Mouse (Mus musculus): ENCODE measurements at regions not wholly inside any gene's neighbourhood (a gene's known extent, or its start where the extent isn't known, plus 50 kb on each side); places are given as distances from the start of the nearest gene placed in this dataset.
A peak's percentile ranks its signal among the peaks of the same experiment; 100 is the strongest.

DNA sequence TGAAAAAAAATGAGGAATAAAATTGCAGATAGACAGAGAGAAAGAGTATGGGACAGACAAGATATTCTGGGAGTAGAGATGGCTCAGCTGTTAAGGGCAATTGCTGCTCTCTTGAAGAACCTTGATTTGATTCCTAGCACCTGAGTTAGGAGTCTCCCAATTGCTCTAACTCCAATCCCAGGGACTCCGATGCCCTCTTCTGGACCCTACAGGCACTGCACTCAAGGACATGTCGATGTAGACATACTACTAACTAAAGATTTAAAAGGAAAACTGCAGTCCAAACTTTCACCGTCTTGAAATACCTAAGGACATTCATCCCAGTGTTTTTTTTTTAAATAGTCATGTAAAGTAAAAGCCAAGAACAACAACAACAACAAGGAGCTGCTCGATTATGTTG lies 189.0 kb downstream of the Cyp26b1 start:
- no peaks in the 10 kb centered on the region for H3K4me1 ChIP-seq (ENCODE audit: control insufficient read depth, insufficient read depth, low read length)
- no peak overlapping the region for H3K27ac ChIP-seq (ENCODE audit: insufficient read depth, low read length)
- TF ChIP-seq POLR2A (IDR thresholded peaks at IDR 0.05; ENCODE audit: extremely low read depth, insufficient read depth, low read length) (no peak), CTCF (IDR thresholded peaks at IDR 0.05; ENCODE audit: extremely low read depth, insufficient read depth, low read length) (0 out of 2 replicates have a peak, but pooled peaks have one; percentile 7)
- no peak overlapping the region for H3K4me3 ChIP-seq (ENCODE audit: insufficient read depth, low read length)

DNA sequence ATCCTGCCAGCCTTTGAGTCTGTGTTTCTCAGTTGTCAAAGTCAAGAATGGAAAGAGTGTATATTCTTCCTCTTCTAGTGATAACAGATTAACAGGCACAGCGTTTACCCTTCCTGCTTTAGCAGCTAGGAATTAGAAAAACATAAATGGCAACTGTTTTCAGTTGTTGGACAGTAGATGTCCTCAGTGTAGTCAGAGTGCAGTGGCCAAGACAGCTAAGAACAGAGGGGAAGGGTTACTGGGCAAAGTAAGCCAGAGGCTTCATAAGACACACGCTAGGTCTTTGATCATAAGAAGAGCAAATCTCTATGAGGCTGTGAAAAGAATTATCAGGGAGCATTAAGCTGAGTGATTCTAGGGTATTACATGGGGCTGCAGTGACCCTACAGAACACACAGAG lies 191.3 kb downstream of the Cyp26b1 start:
- Histone ChIP-seq H3K4me1 (ENCODE audit: control insufficient read depth, insufficient read depth, low read length) (no peaks in the 10 kb centered on the region), H3K27ac (ENCODE audit: insufficient read depth, low read length) (no peak overlapping the region), H3K4me3 (ENCODE audit: insufficient read depth, low read length) (no peak overlapping the region)
- no peak for TF ChIP-seq POLR2A (IDR thresholded peaks at IDR 0.05; ENCODE audit: extremely low read depth, insufficient read depth, low read length)
- TF ChIP-seq CTCF (IDR thresholded peaks at IDR 0.05; ENCODE audit: extremely low read depth, insufficient read depth, low read length): no peak

DNA sequence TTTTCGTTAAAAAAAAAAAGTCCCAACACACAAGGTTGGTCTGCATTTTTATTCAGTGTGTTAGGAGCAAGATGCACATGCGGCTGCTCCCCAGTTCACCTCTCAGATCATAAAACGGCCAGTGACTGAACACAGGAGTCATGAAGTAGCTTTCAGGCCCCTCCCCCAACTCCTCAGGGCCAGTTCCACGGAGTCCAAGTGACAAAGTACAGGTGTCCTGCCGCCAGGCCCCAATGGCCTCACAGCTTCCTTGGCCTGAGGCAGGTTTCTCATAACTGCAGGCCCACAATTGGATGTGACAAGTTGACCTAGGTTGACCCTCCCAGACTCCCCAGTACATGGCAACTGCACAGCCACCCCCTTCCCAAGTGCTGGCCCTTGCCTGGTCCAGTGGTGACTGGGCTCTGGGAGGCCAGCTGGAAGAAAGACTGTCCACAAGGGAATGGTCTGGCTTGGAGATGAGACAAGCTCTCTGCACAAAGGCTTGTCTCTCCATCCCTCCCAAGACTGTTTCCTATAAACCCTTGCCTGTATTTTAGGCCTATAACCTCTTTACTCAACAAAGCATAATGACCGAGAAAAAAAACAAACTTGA lies 199.1 kb downstream of the Cyp26b1 start:
- H3K4me3 ChIP-seq (ENCODE audit: insufficient read depth, low read length): no peak overlapping the region
- TF ChIP-seq POLR2A (IDR thresholded peaks at IDR 0.05; ENCODE audit: extremely low read depth, insufficient read depth, low read length): no peak
- no peak overlapping the region for H3K27ac ChIP-seq (ENCODE audit: insufficient read depth, low read length)
- H3K4me1 ChIP-seq (ENCODE audit: control insufficient read depth, insufficient read depth, low read length): no peaks in the 10 kb centered on the region

DNA sequence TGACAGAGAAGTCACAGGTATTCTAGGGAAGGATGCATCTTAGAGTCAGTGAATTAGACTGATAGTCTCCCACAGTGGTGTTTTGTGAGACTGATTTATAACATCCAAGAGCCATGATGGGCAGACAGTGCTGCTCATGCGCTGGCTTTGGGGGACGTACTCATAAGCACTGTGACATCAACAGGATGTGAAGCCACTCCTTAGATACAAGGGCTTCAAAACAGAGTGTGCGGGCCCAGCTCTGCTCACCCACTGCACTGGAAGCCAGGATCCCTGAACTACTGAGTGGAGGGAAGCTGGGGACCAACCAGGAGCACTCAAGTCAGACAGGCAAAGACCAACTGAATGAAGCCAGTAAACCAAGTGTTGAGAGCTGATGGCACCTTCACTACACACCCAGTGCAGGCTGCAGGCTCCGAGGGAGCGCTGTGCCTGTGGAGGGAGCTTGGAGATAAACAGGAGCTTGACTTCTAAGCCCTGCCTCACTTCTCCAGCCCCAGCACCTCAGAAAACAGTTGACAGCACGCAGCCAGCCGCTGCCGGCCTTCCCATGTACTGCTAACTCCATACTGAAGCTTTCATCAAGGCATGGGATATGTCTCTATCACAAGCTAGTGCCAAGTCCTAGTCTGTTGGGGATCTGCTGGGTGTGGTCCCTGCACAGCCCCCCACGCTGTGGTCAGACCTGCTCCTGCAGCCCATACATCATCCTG lies 200.0 kb downstream of the Cyp26b1 start:
- Histone ChIP-seq H3K4me1 (ENCODE audit: control insufficient read depth, insufficient read depth, low read length) (no peaks in the 10 kb centered on the region), H3K4me3 (ENCODE audit: insufficient read depth, low read length) (no peak overlapping the region), H3K27ac (ENCODE audit: insufficient read depth, low read length) (no peak overlapping the region)
- TF ChIP-seq CTCF (IDR thresholded peaks at IDR 0.05; ENCODE audit: extremely low read depth, insufficient read depth, low read length) (no peak), POLR2A (IDR thresholded peaks at IDR 0.05; ENCODE audit: extremely low read depth, insufficient read depth, low read length) (no peak)

DNA sequence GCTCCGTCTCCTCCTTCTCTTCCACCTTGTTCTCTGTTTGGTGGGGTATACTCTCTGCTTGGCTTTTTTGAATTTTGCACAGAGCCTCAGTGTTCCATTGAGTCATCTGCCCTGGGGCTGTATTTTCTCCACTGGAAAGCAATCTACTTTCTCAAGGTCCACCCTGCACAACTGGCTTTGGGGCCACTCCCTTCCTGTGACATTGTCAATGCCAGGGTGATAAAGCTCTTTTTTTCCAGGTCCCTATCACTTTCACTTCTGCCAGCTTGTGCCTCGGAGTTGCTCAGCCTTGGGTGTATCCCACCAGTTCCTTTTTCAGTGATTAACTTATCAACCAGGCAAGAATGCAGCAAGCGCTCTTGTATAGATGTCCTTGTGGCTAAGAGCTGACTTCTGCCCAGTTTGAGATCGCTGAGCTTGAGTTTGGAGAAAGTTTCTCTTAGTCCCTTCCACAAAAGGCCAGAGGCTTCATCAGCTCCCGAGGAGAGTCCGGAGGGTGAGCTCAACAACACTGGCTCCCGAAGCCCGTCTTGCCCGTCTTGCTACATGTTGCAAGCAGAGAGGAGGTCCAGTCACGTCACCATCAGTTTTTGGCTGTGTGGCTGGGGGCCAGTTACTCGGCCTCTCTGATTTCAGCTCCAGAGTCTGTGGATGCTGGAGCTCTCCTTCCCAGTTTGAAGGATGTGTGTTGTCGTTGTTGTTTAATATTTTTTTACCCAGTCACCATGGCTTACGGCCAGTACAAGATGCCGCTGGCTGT lies 200.8 kb downstream of the Cyp26b1 start:
- TF ChIP-seq POLR2A (IDR thresholded peaks at IDR 0.05; ENCODE audit: extremely low read depth, insufficient read depth, low read length) (no peak), CTCF (IDR thresholded peaks at IDR 0.05; ENCODE audit: extremely low read depth, insufficient read depth, low read length) (no peak)
- Histone ChIP-seq H3K27ac (ENCODE audit: insufficient read depth, low read length) (no peak overlapping the region), H3K4me1 (ENCODE audit: control insufficient read depth, insufficient read depth, low read length) (no peaks in the 10 kb centered on the region), H3K4me3 (ENCODE audit: insufficient read depth, low read length) (no peak overlapping the region)

DNA sequence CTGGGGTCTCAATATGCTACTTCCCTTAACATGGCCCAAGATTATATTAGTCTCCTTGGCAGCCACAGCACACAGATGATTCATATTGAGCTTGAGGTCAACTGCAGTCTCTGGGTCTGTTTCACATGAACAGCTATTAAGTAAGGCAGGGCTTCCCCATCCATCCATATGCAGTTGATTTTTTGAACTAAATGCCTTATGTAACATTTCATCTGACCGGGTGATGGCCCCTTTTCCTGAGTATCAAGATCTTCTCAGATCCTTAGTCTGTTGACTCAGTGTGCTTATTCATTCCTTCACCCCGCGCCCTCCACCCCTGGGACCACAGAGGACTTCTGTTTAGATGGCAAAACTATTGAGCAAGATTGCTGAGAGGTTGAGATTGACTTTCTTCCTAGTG lies 202.7 kb downstream of the Cyp26b1 start:
- TF ChIP-seq CTCF (IDR thresholded peaks at IDR 0.05; ENCODE audit: extremely low read depth, insufficient read depth, low read length) (no peak), POLR2A (IDR thresholded peaks at IDR 0.05; ENCODE audit: extremely low read depth, insufficient read depth, low read length) (no peak)
- Histone ChIP-seq H3K4me3 (ENCODE audit: insufficient read depth, low read length) (no peak overlapping the region), H3K4me1 (ENCODE audit: control insufficient read depth, insufficient read depth, low read length) (no peaks in the 10 kb centered on the region), H3K27ac (ENCODE audit: insufficient read depth, low read length) (no peak overlapping the region)

DNA sequence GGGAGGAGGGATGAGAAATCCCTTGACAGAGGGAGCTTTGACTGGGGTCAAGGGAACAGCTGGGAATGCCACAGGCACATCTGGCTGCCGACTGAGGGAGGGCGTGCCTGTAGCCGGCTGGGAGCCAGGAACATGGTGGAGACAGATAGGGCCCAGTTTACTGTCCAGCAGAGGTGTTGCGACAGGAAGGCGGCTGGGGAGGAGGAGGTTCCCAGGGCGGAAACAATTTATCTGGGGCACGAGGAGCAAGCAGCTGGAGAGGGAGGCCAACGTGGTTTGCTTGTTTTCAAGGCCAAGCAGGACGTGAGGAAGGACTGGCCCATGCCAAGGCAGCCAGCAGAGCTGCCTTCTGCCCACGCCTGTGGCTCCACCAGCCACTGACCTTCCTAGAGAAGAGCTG lies 208.0 kb downstream of the Cyp26b1 start:
- no peaks in the 10 kb centered on the region for H3K4me1 ChIP-seq (ENCODE audit: control insufficient read depth, insufficient read depth, low read length)
- TF ChIP-seq POLR2A (IDR thresholded peaks at IDR 0.05; ENCODE audit: extremely low read depth, insufficient read depth, low read length): no peak
- TF ChIP-seq CTCF (IDR thresholded peaks at IDR 0.05; ENCODE audit: extremely low read depth, insufficient read depth, low read length): no peak
- H3K4me3 ChIP-seq (ENCODE audit: insufficient read depth, low read length): no peak overlapping the region
- H3K27ac ChIP-seq (ENCODE audit: insufficient read depth, low read length): no peak overlapping the region

DNA sequence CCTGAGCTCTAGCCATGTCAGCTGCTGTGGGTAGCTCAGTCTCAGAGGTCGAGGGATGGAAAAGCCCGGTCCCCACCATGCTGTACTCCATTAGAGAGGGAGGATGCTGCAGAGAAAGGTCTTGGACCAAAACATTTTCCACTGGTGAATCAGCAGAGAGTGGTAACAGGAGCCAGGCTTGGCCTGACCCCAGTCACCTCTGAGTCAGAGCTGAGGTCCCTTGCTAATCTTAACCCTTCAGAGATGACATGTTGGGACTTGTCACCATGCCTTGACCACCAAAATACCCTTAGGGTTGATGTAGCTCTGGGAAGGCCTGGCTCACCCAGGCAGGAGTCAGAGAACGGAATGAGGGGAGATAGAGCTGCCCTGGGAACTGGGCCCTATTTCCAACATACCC lies 210.0 kb downstream of the Cyp26b1 start:
- H3K27ac ChIP-seq (ENCODE audit: insufficient read depth, low read length): no peak overlapping the region
- no peak overlapping the region for H3K4me3 ChIP-seq (ENCODE audit: insufficient read depth, low read length)
- no peaks in the 10 kb centered on the region for H3K4me1 ChIP-seq (ENCODE audit: control insufficient read depth, insufficient read depth, low read length)
- no peak for TF ChIP-seq POLR2A (IDR thresholded peaks at IDR 0.05; ENCODE audit: extremely low read depth, insufficient read depth, low read length)
- TF ChIP-seq CTCF (IDR thresholded peaks at IDR 0.05; ENCODE audit: extremely low read depth, insufficient read depth, low read length): no peak

DNA sequence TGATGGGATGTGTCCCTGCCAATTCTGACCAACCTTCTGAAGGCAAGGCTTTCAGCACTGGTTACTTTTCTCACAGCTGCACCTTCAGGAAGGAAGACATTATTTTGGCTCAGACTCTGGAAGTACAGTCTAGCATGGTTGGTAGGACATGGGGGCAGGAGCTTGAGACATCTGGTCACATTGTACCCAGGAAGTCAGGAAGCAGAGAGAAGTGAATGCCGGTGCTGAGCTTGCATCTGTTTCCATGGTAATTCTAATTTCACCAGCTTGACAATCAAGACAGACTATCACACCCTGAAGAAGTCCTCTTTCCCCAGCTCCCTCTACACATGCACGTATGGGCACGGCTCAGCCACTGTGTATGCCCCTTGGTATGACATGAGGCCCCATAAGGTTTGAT lies 210.6 kb downstream of the Cyp26b1 start:
- TF ChIP-seq POLR2A (IDR thresholded peaks at IDR 0.05; ENCODE audit: extremely low read depth, insufficient read depth, low read length) (no peak), CTCF (IDR thresholded peaks at IDR 0.05; ENCODE audit: extremely low read depth, insufficient read depth, low read length) (no peak)
- no peak overlapping the region for H3K27ac ChIP-seq (ENCODE audit: insufficient read depth, low read length)
- no peak overlapping the region for H3K4me3 ChIP-seq (ENCODE audit: insufficient read depth, low read length)
- H3K4me1 ChIP-seq (ENCODE audit: control insufficient read depth, insufficient read depth, low read length): no peaks in the 10 kb centered on the region

DNA sequence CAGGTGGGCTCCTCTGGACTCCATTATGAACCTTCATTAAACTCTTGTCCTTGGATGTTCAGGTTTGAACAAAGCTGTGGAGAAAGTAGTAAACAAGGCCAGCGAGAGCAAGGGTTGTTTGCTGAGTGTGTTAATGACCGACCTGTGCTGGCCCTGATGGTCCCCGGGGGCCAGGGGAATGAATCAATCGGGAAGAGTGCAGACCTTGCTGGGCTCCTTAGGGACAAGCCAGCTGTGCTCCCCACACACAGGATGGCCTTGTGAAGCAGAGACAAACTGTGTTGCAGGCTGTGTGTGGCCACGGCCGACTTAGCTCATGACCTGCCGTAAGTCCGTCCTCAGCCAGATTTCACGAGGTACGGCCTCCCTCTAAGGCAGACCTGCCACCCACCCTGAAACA lies 212.1 kb downstream of the Cyp26b1 start:
- no peak overlapping the region for H3K4me3 ChIP-seq (ENCODE audit: insufficient read depth, low read length)
- H3K4me1 ChIP-seq (ENCODE audit: control insufficient read depth, insufficient read depth, low read length): no peaks in the 10 kb centered on the region
- H3K27ac ChIP-seq (ENCODE audit: insufficient read depth, low read length): no peak overlapping the region
- TF ChIP-seq POLR2A (IDR thresholded peaks at IDR 0.05; ENCODE audit: extremely low read depth, insufficient read depth, low read length) (no peak), CTCF (IDR thresholded peaks at IDR 0.05; ENCODE audit: extremely low read depth, insufficient read depth, low read length) (no peak)
